Mouse (Mus musculus) hindbrain, embryonic 16.5 days (tissue): ENCODE data around the gene Vmn1r1. TPM values are rescaled to one million over a fixed set of nuclear protein-coding genes. Genes with fewer than 3 reads are reported as not detected.
A peak's percentile ranks its signal among the peaks of the same experiment; 100 is the strongest.

Experiments used
- ATAC-seq: fragments of 200-750 bp; cut with Nextera tagmentation; 2 replicates; pipeline ENCODE4 v1.8.0; 2017; ENCODE audit warnings: moderate TSS enrichment, moderate library complexity
- H3K27ac ChIP-seq: fragments of 300-500 bp; sonication (generic); 2 replicates; pipeline ENCODE4 v1.5.1; 2014; ENCODE audit warnings: low read depth, mild to moderate bottlenecking, control low read depth, low read length, moderate library complexity
- H3K27me3 ChIP-seq: fragments of 300-500 bp; sonication (generic); replicated peaks from 2 replicates; pipeline ENCODE4 v1.6.1; 2014; ENCODE audit warnings: low read length; ENCODE audit not compliant: control insufficient read depth, insufficient read depth
- H3K36me3 ChIP-seq: fragments of 300-500 bp; sonication (generic); 2 replicates; pipeline ENCODE4 v1.6.1; 2014; ENCODE audit warnings: mild to moderate bottlenecking, low read length, moderate library complexity, mixed read lengths; ENCODE audit not compliant: control insufficient read depth, insufficient read depth
- H3K4me1 ChIP-seq: fragments of 300-500 bp; sonication (generic); 2 replicates; pipeline ENCODE4 v1.6.1; 2014; ENCODE audit warnings: low read depth, low read length; ENCODE audit not compliant: control insufficient read depth, insufficient read depth
- H3K4me2 ChIP-seq: fragments of 300-500 bp; sonication (generic); 2 replicates; pipeline ENCODE4 v1.6.1; 2014; ENCODE audit warnings: mild to moderate bottlenecking, low read length, control low read depth, moderate library complexity
- H3K4me3 ChIP-seq: fragments of 300-500 bp; sonication (generic); 2 replicates; pipeline ENCODE4 v1.5.1; 2014; ENCODE audit warnings: mild to moderate bottlenecking, low read length, control low read depth, moderate library complexity
- H3K9ac ChIP-seq: fragments of 300-500 bp; sonication (generic); 2 replicates; pipeline ENCODE4 v1.6.1; 2014; ENCODE audit warnings: low read depth, mild to moderate bottlenecking, control low read depth, low read length, moderate library complexity
- H3K9me3 ChIP-seq: fragments of 300-500 bp; sonication (generic); 2 replicates; pipeline ENCODE4 v1.6.1; 2014; ENCODE audit warnings: mild to moderate bottlenecking, low read length, moderate library complexity; ENCODE audit not compliant: control insufficient read depth
- WGBS: fragments of 180-500 bp; shearing (Covaris S2); extraction: QIAGEN DNeasy Blood & Tissue Kit; methylation state at CpG from one replicate; pipeline ENCODE4 v1.1.7; 2014; 5-methylcytosine and 5-hydroxymethylcytosine counted together
- polyA plus RNA-seq: library from polyadenylated mRNA; unstranded; fragments of >200 nt; fragmentation: Nextera tagmentation; extraction: Ambion mirVana; gene quantifications from 2 replicates; pipeline ENCODE4 v1.2.1, GENCODE M21; 2015

The Vmn1r1 gene
- polyA plus RNA-seq, 1 experiment from 2014 or later, result not detected

DNA sequence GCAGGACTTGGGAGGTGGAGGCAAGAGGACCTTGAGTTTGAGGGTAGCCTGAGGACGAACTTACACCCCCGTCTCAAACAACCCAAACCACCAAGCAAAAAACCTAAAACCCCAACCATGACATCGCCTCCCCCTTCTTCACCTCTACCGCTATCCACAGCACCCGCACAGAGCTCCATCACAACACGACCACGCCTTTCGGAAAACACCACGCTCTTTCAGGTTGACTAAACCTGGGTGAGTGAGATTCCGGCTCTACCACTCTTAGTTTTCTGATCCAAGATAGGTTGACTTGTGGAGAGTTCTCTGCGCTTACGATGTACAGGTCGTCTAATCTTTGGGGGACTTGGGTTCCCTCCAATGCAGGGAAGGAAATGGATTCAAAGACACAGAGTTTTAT lies 21.6 kb downstream of the Vmn1r1 start:
- no peak overlapping the region for H3K4me2 ChIP-seq
- H3K27ac ChIP-seq, result no peak overlapping the region
- H3K36me3 ChIP-seq, result no peaks in the 10 kb centered on the region
- H3K9ac ChIP-seq, result no peak overlapping the region
- no peak for ATAC-seq
- H3K9me3 ChIP-seq, result no peaks in the 10 kb centered on the region
- no peaks in the 10 kb centered on the region for H3K27me3 ChIP-seq
- no peak overlapping the region for H3K4me3 ChIP-seq
- peaks cover 2% of the 10 kb centered on the region; the same call in 1 of the 2 replicates for H3K4me1 ChIP-seq
- WGBS, result 97% methylated on average over 13 of the region's 13 CpGs

DNA sequence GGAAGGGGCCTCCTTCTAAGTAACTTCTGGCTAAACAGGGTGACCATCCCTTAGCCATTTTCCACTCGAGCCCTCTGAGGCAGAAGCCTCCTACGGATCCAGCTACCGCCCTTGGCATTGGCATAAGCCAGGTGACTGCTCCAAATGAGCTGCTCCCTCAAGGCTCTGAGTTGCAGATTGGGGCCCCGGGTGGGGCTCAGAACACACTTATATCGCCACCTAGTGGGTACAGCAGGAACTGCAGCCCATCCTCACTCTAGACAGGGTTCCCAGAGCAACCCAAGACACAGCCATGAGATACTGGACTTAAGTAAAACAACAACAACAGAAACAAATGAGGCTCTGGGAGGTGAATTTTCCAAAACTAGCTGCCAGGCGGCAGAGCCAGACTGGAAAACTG lies 23.9 kb downstream of the Vmn1r1 start:
- no peaks in the 10 kb centered on the region for H3K9me3 ChIP-seq
- no peak overlapping the region for H3K27ac ChIP-seq
- H3K4me2 ChIP-seq, result peak overlapping the region; percentile 14; the same call in 1 of the 2 replicates
- no peak overlapping the region for H3K9ac ChIP-seq
- peaks cover 2% of the 10 kb centered on the region; the same call in 1 of the 2 replicates for H3K4me1 ChIP-seq
- H3K4me3 ChIP-seq, result no peak overlapping the region
- ATAC-seq, result peak; percentile 70
- H3K36me3 ChIP-seq, result no peaks in the 10 kb centered on the region
- WGBS, result 4% methylated on average over 6 of the region's 6 CpGs
- H3K27me3 ChIP-seq, result no peaks in the 10 kb centered on the region

GRCm38 (mm10) chr1:182139937-182140336 lies 24.3 kb downstream of the Vmn1r1 start:
- no peak overlapping the region for H3K4me3 ChIP-seq
- H3K4me1 ChIP-seq, result peaks cover 2% of the 10 kb centered on the region; the same call in 1 of the 2 replicates
- no peak overlapping the region; the same call in 1 of the 2 replicates for H3K9ac ChIP-seq
- no peak for ATAC-seq
- H3K4me2 ChIP-seq, result peak overlapping the region; percentile 14; the same call in 1 of the 2 replicates
- H3K9me3 ChIP-seq, result no peaks in the 10 kb centered on the region
- no peaks in the 10 kb centered on the region for H3K27me3 ChIP-seq
- no peaks in the 10 kb centered on the region for H3K36me3 ChIP-seq
- H3K27ac ChIP-seq, result no peak overlapping the region
- 39% methylated on average over 9 of the region's 9 CpGs for WGBS

DNA sequence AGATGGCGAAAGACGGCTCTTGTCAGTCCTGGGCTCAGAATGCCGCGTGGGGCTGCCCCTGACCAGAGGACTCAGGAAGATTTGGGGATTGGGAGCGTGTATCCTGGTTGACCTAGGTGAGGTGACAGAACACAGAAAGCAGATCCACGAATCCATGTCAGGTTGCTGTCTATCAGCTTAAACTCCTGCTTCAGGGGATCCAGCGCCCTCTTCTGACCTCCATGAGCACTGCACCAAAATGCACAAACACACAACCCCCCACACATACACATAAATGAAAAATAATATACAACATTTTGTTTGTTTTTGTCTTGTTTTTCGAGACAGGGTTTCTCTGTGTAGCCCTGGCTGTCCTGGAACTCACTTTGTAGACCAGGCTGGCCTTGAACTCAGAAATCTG lies 26.1 kb downstream of the Vmn1r1 start:
- H3K4me2 ChIP-seq, result no peak overlapping the region
- WGBS, result 81% methylated on average over 8 of the region's 8 CpGs
- H3K9ac ChIP-seq, result no peak overlapping the region
- no peaks in the 10 kb centered on the region for H3K27me3 ChIP-seq
- no peaks in the 10 kb centered on the region for H3K9me3 ChIP-seq
- H3K27ac ChIP-seq, result no peak overlapping the region
- no peak overlapping the region for H3K4me3 ChIP-seq
- H3K4me1 ChIP-seq, result peaks cover 2% of the 10 kb centered on the region; the same call in 1 of the 2 replicates
- H3K36me3 ChIP-seq, result no peaks in the 10 kb centered on the region
- no peak for ATAC-seq

GRCm38 (mm10) chr1:182137204-182138125 lies 26.8 kb downstream of the Vmn1r1 start:
- Histone ChIP-seq H3K27me3 (no peaks in the 10 kb centered on the region), H3K9me3 (no peaks in the 10 kb centered on the region), H3K4me2 (peak overlapping the region; percentile 20)

GRCm38 (mm10) chr1:182130830-182131229 lies 33.5 kb downstream of the Vmn1r1 start:
- H3K27me3 ChIP-seq, result no peaks in the 10 kb centered on the region
- H3K9ac ChIP-seq, result no peak overlapping the region
- H3K9me3 ChIP-seq, result no peaks in the 10 kb centered on the region
- no peak overlapping the region for H3K27ac ChIP-seq
- no peak overlapping the region for H3K4me2 ChIP-seq
- WGBS, result 49% methylated on average over 2 of the region's 2 CpGs
- 0 out of 2 replicates have a peak, but pooled peaks cover 6% of the 10 kb centered on the region for H3K36me3 ChIP-seq
- no peak overlapping the region for H3K4me3 ChIP-seq
- ATAC-seq, result no peak
- peaks cover 7% of the 10 kb centered on the region for H3K4me1 ChIP-seq

More at GRCm38 (mm10) chr1:182137204-182138125, 26.8 kb downstream of the Vmn1r1 start:
- Histone ChIP-seq H3K4me1 (peaks cover 2% of the 10 kb centered on the region; the same call in 1 of the 2 replicates), H3K4me3 (no peak overlapping the region), H3K9ac (peak overlapping the region; percentile 6; the same call in 1 of the 2 replicates), H3K27ac (no peak overlapping the region), H3K36me3 (0 out of 2 replicates have a peak, but pooled peaks cover 2% of the 10 kb centered on the region)
- WGBS, result 66% methylated on average over 28 of the region's 28 CpGs
- ATAC-seq, result no peak

DNA sequence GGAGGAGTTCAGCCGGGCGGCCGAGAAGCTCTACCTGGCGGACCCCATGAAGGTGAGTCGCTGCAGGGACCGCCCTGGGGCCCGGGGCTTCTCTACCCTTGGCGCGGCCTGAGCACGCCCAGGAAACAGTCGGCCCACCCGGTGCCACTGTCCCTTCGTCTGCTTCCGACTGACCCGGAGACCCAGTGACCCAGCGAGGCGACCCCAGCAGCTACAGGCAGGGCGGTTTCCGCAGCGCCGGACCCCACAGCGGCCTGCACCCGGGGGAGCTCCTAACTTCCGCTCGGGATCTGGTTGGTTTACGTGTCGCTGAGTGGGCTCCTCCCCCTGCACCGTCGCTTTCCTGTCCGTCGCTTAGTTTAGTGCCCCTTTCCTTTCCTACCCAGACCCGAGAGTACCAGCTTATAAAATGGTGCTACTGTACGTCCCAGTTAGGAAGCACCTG lies 39.3 kb downstream of the Vmn1r1 start:
- under 1% methylated on average over 33 of the region's 33 CpGs for WGBS
- no peaks in the 10 kb centered on the region for H3K9me3 ChIP-seq
- ATAC-seq, result peak; percentile 92
- peak overlapping the region; percentile 84 for H3K27ac ChIP-seq
- H3K36me3 ChIP-seq, result no peaks in the 10 kb centered on the region
- peak overlapping the region; percentile 77 for H3K4me2 ChIP-seq
- peaks cover 12% of the 10 kb centered on the region for H3K4me1 ChIP-seq
- H3K4me3 ChIP-seq, result peak overlapping the region; percentile 90
- no peaks in the 10 kb centered on the region for H3K27me3 ChIP-seq
- H3K9ac ChIP-seq, result peak overlapping the region; percentile 77

GRCm38 (mm10) chr1:182124506-182124905 lies 39.8 kb downstream of the Vmn1r1 start, which contains the start of gene Srp9:
Gene Srp9, plus strand, starts transcription at chr1:182124737.
- Histone ChIP-seq H3K9ac (peak within 1 kb of the TSS; percentile 77), H3K4me3 (peak within 1 kb of the TSS; percentile 90), H3K36me3 (no peaks in the 10 kb centered on the region), H3K4me2 (peak within 1 kb of the TSS; percentile 77), H3K9me3 (no peaks in the 10 kb centered on the region), H3K27me3 (no peaks in the 10 kb centered on the region), H3K27ac (peak within 1 kb of the TSS; percentile 84), H3K4me1 (peaks cover 12% of the 10 kb centered on the region)
- WGBS, result under 1% methylated on average over 36 of the region's 37 CpGs
- peak; percentile 98 for ATAC-seq

- Histone ChIP-seq H3K4me3 (no peak overlapping the region), H3K4me1 (peaks cover 12% of the 10 kb centered on the region), H3K4me2 (no peak overlapping the region), H3K27me3 (no peaks in the 10 kb centered on the region), H3K9ac (no peak overlapping the region), H3K9me3 (no peaks in the 10 kb centered on the region), H3K27ac (no peak overlapping the region), H3K36me3 (no peaks in the 10 kb centered on the region)
- WGBS, result 87% methylated on average over 4 of the region's 4 CpGs
- no peak for ATAC-seq
Measured at GRCm38 (mm10) chr1:182122413-182122812, 41.9 kb downstream of the Vmn1r1 start.
